Mouse (Mus musculus) MEL (cell line): ENCODE data around the gene Maml1. TPM values are rescaled to one million over a fixed set of nuclear protein-coding genes. Genes with fewer than 3 reads are reported as not detected.

Experiments used
- DNase-seq: peaks from one replicate; pipeline ENCODE4 v3.0.0; 2011; ENCODE audit warnings: low read depth, low spot score
- H3K27ac ChIP-seq: 2 replicates; pipeline ENCODE4 v1.5.1; 2012; ENCODE audit warnings: low read depth, mild to moderate bottlenecking, control low read depth, low read length, moderate library complexity; ENCODE audit not compliant: control insufficient read depth
- H3K27me3 ChIP-seq, 2 experiments: fragments of 150-350 bp in 1 of 2; sonication (generic) in 1 of 2; 2 replicates each; pipeline ENCODE4 v1.6.1; 2012; ENCODE audit warnings: low read length in 2 of 2, mild to moderate bottlenecking in 2 of 2, improper control_type of control experiment in 1 of 2, moderate library complexity in 1 of 2; ENCODE audit not compliant: insufficient read depth in 2 of 2, control insufficient read depth in 1 of 2
- H3K36me3 ChIP-seq, 2 experiments: 2 replicates each; pipeline ENCODE4 v1.6.1; 2012 to 2014; ENCODE audit warnings: low read length in 2 of 2, improper control_type of control experiment in 1 of 2, inconsistent platforms in 1 of 2, mild to moderate bottlenecking in 1 of 2; ENCODE audit not compliant: insufficient read depth in 2 of 2, control insufficient read depth in 1 of 2
- H3K4me1 ChIP-seq, 2 experiments: fragments of 150-350 bp in 1 of 2; sonication (generic) in 1 of 2; 2 replicates each; pipeline ENCODE4 v1.6.1; 2012; ENCODE audit warnings: low read length in 2 of 2, improper control_type of control experiment in 1 of 2, mild to moderate bottlenecking in 1 of 2; ENCODE audit not compliant: insufficient read depth in 2 of 2, control insufficient read depth in 1 of 2
- H3K4me3 ChIP-seq, 2 experiments: fragments of 150-350 bp in 1 of 2; sonication (generic) in 1 of 2; 2 replicates each; pipeline ENCODE4 v1.5.1; 2012; ENCODE audit warnings: low read depth in 2 of 2, low read length in 2 of 2, mild to moderate bottlenecking in 2 of 2, moderate library complexity in 2 of 2, control low read depth in 1 of 2, improper control_type of control experiment in 1 of 2; ENCODE audit not compliant: control insufficient read depth in 1 of 2, insufficient read depth in 1 of 2
- H3K79me2 ChIP-seq: 2 replicates; pipeline ENCODE4 v1.6.1; 2012; ENCODE audit warnings: mild to moderate bottlenecking, low read length, moderate library complexity; ENCODE audit not compliant: control insufficient read depth, poor library complexity, insufficient read depth
- H3K9ac ChIP-seq: 2 replicates; pipeline ENCODE4 v1.6.1; 2012; ENCODE audit warnings: low read depth, mild to moderate bottlenecking, control low read depth, low read length, moderate library complexity; ENCODE audit not compliant: control insufficient read depth, poor library complexity, severe bottlenecking
- H3K9me3 ChIP-seq: fragments of 150-350 bp; sonication (generic); replicated peaks from 2 replicates; pipeline ENCODE4 v1.6.1; 2012; ENCODE audit warnings: mild to moderate bottlenecking, low read length, improper control_type of control experiment, moderate library complexity; ENCODE audit not compliant: insufficient read depth
- BHLHE40 ChIP-seq: IDR thresholded peaks from 2 replicates; pipeline ENCODE4 v1.6.1; 2012; ENCODE audit warnings: low read depth, mild to moderate bottlenecking, inconsistent platforms, low read length, improper control_type of control experiment, borderline replicate concordance
- CHD2 ChIP-seq: IDR thresholded peaks from 2 replicates; pipeline ENCODE4 v1.6.1; 2011; ENCODE audit warnings: low read length, improper control_type of control experiment
- CTCF ChIP-seq, 3 experiments: IDR thresholded peaks in 2 of 3; conservative IDR thresholded peaks in 1 of 3; 2 replicates each; pipeline ENCODE4 v1.5.1; 2011 to 2012; ENCODE audit warnings: low read length in 3 of 3, low read depth in 2 of 3, mild to moderate bottlenecking in 2 of 3, improper control_type of control experiment in 1 of 3, inconsistent platforms in 1 of 3, mixed read lengths in 1 of 3, moderate library complexity in 1 of 3; ENCODE audit not compliant: control insufficient read depth in 1 of 3, insufficient read depth in 1 of 3, poor library complexity in 1 of 3, severe bottlenecking in 1 of 3
- EP300 ChIP-seq, 2 experiments: IDR thresholded peaks; 2 replicates each; pipeline ENCODE4 v1.6.1; 2011; ENCODE audit warnings: improper control_type of control experiment in 2 of 2, low read length in 2 of 2, low read depth in 1 of 2, mild to moderate bottlenecking in 1 of 2
- ETS1 ChIP-seq: IDR thresholded peaks from 2 replicates; pipeline ENCODE4 v1.6.1; 2012; ENCODE audit warnings: low read depth, mild to moderate bottlenecking, inconsistent platforms, low read length, improper control_type of control experiment, moderate library complexity
- GATA1 ChIP-seq: IDR thresholded peaks from 2 replicates; pipeline ENCODE4 v1.6.1; 2011; ENCODE audit warnings: low read depth, low read length, improper control_type of control experiment
- JUND ChIP-seq: IDR thresholded peaks from 2 replicates; pipeline ENCODE4 v1.6.1; 2011; ENCODE audit warnings: low read depth, mild to moderate bottlenecking, improper control_type of control experiment, low read length
- KAT2A ChIP-seq: conservative IDR thresholded peaks from 2 replicates; pipeline ENCODE4 v1.6.1; 2012; ENCODE audit warnings: low read depth, low read length, improper control_type of control experiment, inconsistent platforms
- MAFK ChIP-seq: IDR thresholded peaks from 2 replicates; pipeline ENCODE4 v1.6.1; 2011; ENCODE audit warnings: low read depth, mild to moderate bottlenecking, low read length, improper control_type of control experiment, borderline replicate concordance
- MAX ChIP-seq: IDR thresholded peaks from 2 replicates; pipeline ENCODE4 v1.6.1; 2011; ENCODE audit warnings: low read length, improper control_type of control experiment
- MAZ ChIP-seq: IDR thresholded peaks from 2 replicates; pipeline ENCODE4 v1.6.1; 2012; ENCODE audit warnings: low read depth, mild to moderate bottlenecking, inconsistent platforms, low read length, improper control_type of control experiment
- MEF2A ChIP-seq: IDR thresholded peaks from 2 replicates; pipeline ENCODE4 v1.6.1; 2014; ENCODE audit warnings: low read depth, mild to moderate bottlenecking, inconsistent platforms, low read length, improper control_type of control experiment; ENCODE audit not compliant: poor library complexity, insufficient replicate concordance, severe bottlenecking; ENCODE audit errors: extremely low read depth
- MYB ChIP-seq: IDR thresholded peaks from 2 replicates; pipeline ENCODE4 v1.6.1; 2011; ENCODE audit warnings: mild to moderate bottlenecking, low read depth, low read length, improper control_type of control experiment
- MYC ChIP-seq: IDR thresholded peaks from 2 replicates; pipeline ENCODE4 v1.6.1; 2011; ENCODE audit warnings: low read depth, mild to moderate bottlenecking, low read length, improper control_type of control experiment, moderate library complexity
- NRF1 ChIP-seq: IDR thresholded peaks from 2 replicates; pipeline ENCODE4 v1.6.1; 2014; ENCODE audit warnings: low read depth, mild to moderate bottlenecking, inconsistent platforms, low read length, improper control_type of control experiment, moderate library complexity; ENCODE audit not compliant: poor library complexity, insufficient read depth, severe bottlenecking
- POLR2A ChIP-seq, 2 experiments: IDR thresholded peaks; 2 replicates each; pipeline ENCODE4 v1.6.1; 2011 to 2012; ENCODE audit warnings: low read length in 2 of 2, mild to moderate bottlenecking in 2 of 2, control low read depth in 1 of 2, improper control_type of control experiment in 1 of 2, low read depth in 1 of 2, moderate library complexity in 1 of 2; ENCODE audit not compliant: control insufficient read depth in 1 of 2, insufficient read depth in 1 of 2, poor library complexity in 1 of 2
- POLR2AphosphoS2 ChIP-seq: IDR thresholded peaks from 2 replicates; pipeline ENCODE4 v1.6.1; 2011; ENCODE audit warnings: low read length, improper control_type of control experiment
- RAD21 ChIP-seq: IDR thresholded peaks from 2 replicates; pipeline ENCODE4 v1.6.1; 2011; ENCODE audit warnings: mild to moderate bottlenecking, low read depth, low read length, improper control_type of control experiment
- SIN3A ChIP-seq: IDR thresholded peaks from 2 replicates; pipeline ENCODE4 v1.6.1; 2012; ENCODE audit warnings: low read length, improper control_type of control experiment, inconsistent platforms
- SMC3 ChIP-seq: IDR thresholded peaks from 2 replicates; pipeline ENCODE4 v1.6.1; 2011; ENCODE audit warnings: low read depth, low read length, improper control_type of control experiment
- TAL1 ChIP-seq: IDR thresholded peaks from 2 replicates; pipeline ENCODE4 v1.6.1; 2012; ENCODE audit warnings: mild to moderate bottlenecking, inconsistent platforms, low read length, moderate library complexity, mixed read lengths
- TBP ChIP-seq: IDR thresholded peaks from 2 replicates; pipeline ENCODE4 v1.8.0; 2011; ENCODE audit warnings: low read depth, low read length, improper control_type of control experiment
- TCF12 ChIP-seq: IDR thresholded peaks from 2 replicates; pipeline ENCODE4 v1.6.1; 2014; ENCODE audit warnings: low read depth, mild to moderate bottlenecking, inconsistent platforms, low read length, improper control_type of control experiment, moderate library complexity
- UBTF ChIP-seq: IDR thresholded peaks from 2 replicates; pipeline ENCODE4 v1.6.1; 2012; ENCODE audit warnings: low read depth, mild to moderate bottlenecking, inconsistent platforms, low read length, improper control_type of control experiment, moderate library complexity, borderline replicate concordance; ENCODE audit not compliant: insufficient read depth
- USF1 ChIP-seq: IDR thresholded peaks from 2 replicates; pipeline ENCODE4 v1.6.1; 2014; ENCODE audit warnings: low read depth, mild to moderate bottlenecking, inconsistent platforms, low read length, improper control_type of control experiment, moderate library complexity
- USF2 ChIP-seq, 2 experiments: IDR thresholded peaks; 2 replicates each; pipeline ENCODE4 v1.6.1; 2011 to 2012; ENCODE audit warnings: improper control_type of control experiment in 2 of 2, low read length in 2 of 2, borderline replicate concordance in 1 of 2, inconsistent platforms in 1 of 2, low read depth in 1 of 2, mild to moderate bottlenecking in 1 of 2; ENCODE audit not compliant: insufficient read depth in 1 of 2
- ZC3H11A ChIP-seq: IDR thresholded peaks from 2 replicates; pipeline ENCODE4 v1.6.1; 2012; ENCODE audit warnings: low read depth, mild to moderate bottlenecking, inconsistent platforms, low read length, improper control_type of control experiment
- ZMIZ1 ChIP-seq: IDR thresholded peaks from 2 replicates; pipeline ENCODE4 v1.6.1; 2012; ENCODE audit warnings: low read depth, mild to moderate bottlenecking, inconsistent platforms, low read length, improper control_type of control experiment, moderate library complexity
- ZNF384 ChIP-seq: IDR thresholded peaks from 2 replicates; pipeline ENCODE4 v1.6.1; 2012; ENCODE audit warnings: low read depth, mild to moderate bottlenecking, inconsistent platforms, low read length, improper control_type of control experiment
- polyA plus RNA-seq, 2 experiments: library from polyadenylated mRNA; stranded (reverse) in 1 of 2; unstranded in 1 of 2; fragments of >175 nt in 1 of 2; fragments of >200 nt in 1 of 2; gene quantifications; 2 replicates each; pipeline versions ENCODE4 v1.2.1 to v1.2.4; 2012; ENCODE audit warnings: low replicate concordance in 2 of 2, low read depth in 1 of 2; ENCODE audit not compliant: insufficient read length in 2 of 2, insufficient read depth in 1 of 2, missing spikeins in 1 of 2
- total RNA-seq: library from RNA; depleted of rRNA; stranded (reverse); fragments of 300-350 nt; gene quantifications from 2 replicates; pipeline ENCODE4 v1.2.3, GENCODE M21; 2012

Maml1 gene
- total and polyA plus RNA-seq, 3 experiments = 3.8 to 12.6 TPM; not detected in 1

- DNase-seq = no peak
- Histone ChIP-seq H3K4me1 (peaks cover 12 to 22% of the 10 kb centered on the region in 2 experiments), H3K4me3 (no peak overlapping the region)
- TF ChIP-seq NRF1 = no peak
- no peak for TF ChIP-seq USF2 (IDR thresholded peaks at IDR 0.05; ENCODE audit: borderline replicate concordance in 1 of 2, insufficient read depth in 1 of 2, low read depth in 1 of 2, low read length in 2 of 2)
- no peak for TF ChIP-seq TCF12
- TF ChIP-seq ZC3H11A = no peak
- no peak for TF ChIP-seq USF1
- TF ChIP-seq CHD2 = no peak
- TF ChIP-seq EP300 (IDR thresholded peaks at IDR 0.05; ENCODE audit: low read depth in 1 of 2, low read length in 2 of 2) = no peak
- TF ChIP-seq ZNF384 = no peak
- no peak for TF ChIP-seq MAZ
- TF ChIP-seq POLR2AphosphoS2 = no peak
- no peak for TF ChIP-seq UBTF
- TF ChIP-seq TAL1 = no peak
- TF ChIP-seq MAFK = no peak
- TF ChIP-seq TBP = no peak
- TF ChIP-seq ETS1 = no peak
- TF ChIP-seq JUND = no peak
- no peak for TF ChIP-seq POLR2A (IDR thresholded peaks at IDR 0.05; ENCODE audit: control insufficient read depth in 1 of 2, insufficient read depth in 1 of 2, low read depth in 1 of 2, low read length in 2 of 2, poor library complexity in 1 of 2)
- TF ChIP-seq ZMIZ1 = no peak
- TF ChIP-seq MAX = no peak
- TF ChIP-seq, all 39 proteins: peak for 0
- no peaks in the 10 kb centered on the region for H3K9me3 ChIP-seq
- peaks cover 31% of the 10 kb centered on the region for H3K79me2 ChIP-seq
- no peak overlapping the region for H3K9ac ChIP-seq
- H3K36me3 ChIP-seq = peaks cover 21 to 26% of the 10 kb centered on the region in 2 experiments
- no peaks in the 10 kb centered on the region for H3K27me3 ChIP-seq
- H3K27ac ChIP-seq = no peak overlapping the region
Measured at GRCm38 (mm10) chr11:50207344-50207743, 84.8 kb downstream of the Maml1 start.

GRCm38 (mm10) chr11:50206037-50206436 lies 86.1 kb downstream of the Maml1 start:
- H3K4me3 ChIP-seq = no peak overlapping the region
- no peak overlapping the region for H3K27ac ChIP-seq
- H3K36me3 ChIP-seq = peaks cover 11 to 37% of the 10 kb centered on the region in 2 experiments
- no peak for DNase-seq
- no peak overlapping the region for H3K9ac ChIP-seq
- no peaks in the 10 kb centered on the region for H3K9me3 ChIP-seq
- H3K79me2 ChIP-seq = peaks cover 31% of the 10 kb centered on the region
- H3K27me3 ChIP-seq = no peaks in the 10 kb centered on the region
- peaks cover 0 to 9% of the 10 kb centered on the region in 2 experiments; a peak in 2 of 4 replicates for H3K4me1 ChIP-seq
- TF ChIP-seq ZC3H11A = no peak
- no peak for TF ChIP-seq USF1
- TF ChIP-seq SIN3A = no peak
- no peak for TF ChIP-seq MYB
- no peak for TF ChIP-seq POLR2A (IDR thresholded peaks at IDR 0.05; ENCODE audit: control insufficient read depth in 1 of 2, insufficient read depth in 1 of 2, low read depth in 1 of 2, low read length in 2 of 2, poor library complexity in 1 of 2)
- no peak for TF ChIP-seq KAT2A
- no peak for TF ChIP-seq MAZ
- TF ChIP-seq MEF2A = no peak
- TF ChIP-seq SMC3 = no peak
- TF ChIP-seq GATA1 = no peak
- TF ChIP-seq BHLHE40 = no peak
- TF ChIP-seq RAD21 = no peak
- no peak for TF ChIP-seq ETS1
- TF ChIP-seq MYC = no peak
- TF ChIP-seq CTCF (IDR thresholded peaks at IDR 0.05 in 2 of 3, conservative IDR thresholded peaks at IDR 0.05 in 1 of 3; ENCODE audit: control insufficient read depth in 1 of 3, insufficient read depth in 1 of 3, low read depth in 2 of 3, low read length in 3 of 3, poor library complexity in 1 of 3, severe bottlenecking in 1 of 3) = no peak
- TF ChIP-seq USF2 (IDR thresholded peaks at IDR 0.05; ENCODE audit: borderline replicate concordance in 1 of 2, insufficient read depth in 1 of 2, low read depth in 1 of 2, low read length in 2 of 2) = no peak
- no peak for TF ChIP-seq EP300 (IDR thresholded peaks at IDR 0.05; ENCODE audit: low read depth in 1 of 2, low read length in 2 of 2)
- TF ChIP-seq ZMIZ1 = no peak
- no peak for TF ChIP-seq MAX
